Mouse (Mus musculus): ENCODE measurements at regions not wholly inside any gene's neighbourhood (a gene's known extent, or its start where the extent isn't known, plus 50 kb on each side); places are given as distances from the start of the nearest gene placed in this dataset.

DNA sequence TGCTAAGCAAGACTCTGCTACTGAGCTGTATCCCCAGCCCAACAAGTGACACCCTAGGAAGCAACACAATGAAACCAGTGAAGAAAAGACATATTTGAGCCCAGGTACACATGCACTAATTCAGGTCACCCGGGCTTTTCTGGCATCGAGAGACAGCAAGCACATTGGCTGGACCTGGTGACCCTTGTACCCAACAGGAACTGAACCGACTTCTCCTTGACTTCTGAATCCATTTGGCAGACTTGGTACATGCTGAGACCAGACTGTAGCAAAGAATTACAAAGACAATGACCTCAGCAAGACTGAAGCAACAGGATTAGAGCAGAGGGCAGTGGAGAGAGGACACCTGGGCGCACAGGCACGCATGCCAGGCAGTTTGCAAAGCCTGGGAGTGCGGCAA lies 79.1 kb downstream of the Sema4f start:
- DNase-seq (ENCODE audit: low spot score in 2 of 2): no peak

DNA sequence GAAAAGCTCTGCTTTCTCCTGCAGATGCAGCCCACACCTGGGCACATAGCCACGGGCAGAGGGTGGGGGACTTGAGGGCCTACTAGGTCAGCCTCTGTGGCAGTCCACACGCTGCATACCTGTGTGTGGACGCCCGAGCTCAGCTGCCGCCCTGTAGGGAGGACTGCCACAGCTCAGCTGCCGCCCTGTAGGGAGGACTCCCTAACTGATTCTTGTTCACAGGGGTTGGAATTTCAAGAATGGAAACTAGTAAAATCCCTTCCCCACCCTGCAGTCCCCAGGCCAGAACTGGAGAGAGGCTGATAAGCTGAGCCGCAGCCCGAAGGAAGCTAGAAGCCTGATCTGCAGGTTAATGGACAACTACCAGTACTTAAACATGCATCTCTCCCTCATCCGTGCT lies 82.0 kb upstream of the Hk2 start:
- DNase-seq (ENCODE audit: low spot score in 2 of 2): no peak

DNA sequence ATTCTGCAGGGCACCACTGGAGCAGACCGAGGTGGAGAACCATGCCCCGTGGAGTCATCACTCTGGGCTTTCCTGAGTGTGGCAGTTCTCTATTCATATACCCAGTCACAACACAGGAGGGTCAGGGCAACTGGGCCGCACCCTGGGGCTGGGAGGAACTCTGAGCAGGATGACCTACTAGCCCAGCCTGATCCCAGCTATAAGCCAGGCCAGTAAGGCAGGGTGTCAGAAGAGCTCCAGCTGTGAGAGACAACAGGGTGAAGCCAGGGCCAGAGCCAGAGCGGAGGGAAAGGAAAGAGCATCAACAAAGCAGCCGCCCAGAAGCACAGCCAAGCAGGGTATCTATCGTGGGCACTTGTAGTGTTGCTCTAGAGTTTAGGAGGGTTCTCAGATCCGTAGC lies 81.1 kb upstream of the Hk2 start:
- DNase-seq (ENCODE audit: low spot score in 2 of 2): no peak

DNA sequence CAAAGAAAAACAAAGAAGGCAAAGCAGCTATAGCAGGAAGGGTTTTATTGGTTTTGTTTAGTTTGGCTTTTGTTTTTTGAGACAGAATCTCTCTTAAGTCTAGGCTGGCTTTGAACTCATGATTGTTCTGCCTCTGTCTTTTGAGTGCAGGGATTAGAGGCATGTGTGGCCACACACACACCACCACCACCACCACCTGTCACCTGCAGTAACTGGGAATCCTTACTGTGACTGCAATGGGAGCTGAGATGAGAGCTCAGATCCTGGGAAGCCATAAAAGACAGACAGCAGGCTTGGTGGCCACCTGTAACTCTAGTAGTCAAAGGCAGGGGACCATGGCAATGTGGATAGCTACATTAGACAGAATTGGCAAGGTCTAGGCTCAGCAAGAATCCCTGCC lies 80.5 kb upstream of the Hk2 start:
- DNase-seq (ENCODE audit: low spot score in 2 of 2): no peak

DNA sequence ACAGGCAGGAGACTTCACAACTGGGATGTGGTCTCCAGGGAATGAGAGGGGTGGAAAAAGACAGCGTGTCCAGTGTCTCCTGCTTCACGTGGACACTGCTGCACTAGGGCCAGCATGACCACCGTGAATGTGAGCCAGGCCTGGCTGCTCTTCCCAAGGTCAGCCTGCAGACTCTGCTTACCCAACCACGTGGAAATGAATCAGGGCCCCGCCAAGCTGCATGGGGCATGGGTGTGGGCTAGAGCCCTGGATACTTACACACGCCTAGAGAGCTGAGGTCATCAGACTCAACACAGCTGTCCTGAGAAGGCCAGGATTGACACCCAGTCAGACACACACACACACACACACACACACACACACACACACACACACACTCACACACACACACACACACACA lies 80.1 kb upstream of the Hk2 start:
- DNase-seq (ENCODE audit: low spot score in 2 of 2): no peak

DNA sequence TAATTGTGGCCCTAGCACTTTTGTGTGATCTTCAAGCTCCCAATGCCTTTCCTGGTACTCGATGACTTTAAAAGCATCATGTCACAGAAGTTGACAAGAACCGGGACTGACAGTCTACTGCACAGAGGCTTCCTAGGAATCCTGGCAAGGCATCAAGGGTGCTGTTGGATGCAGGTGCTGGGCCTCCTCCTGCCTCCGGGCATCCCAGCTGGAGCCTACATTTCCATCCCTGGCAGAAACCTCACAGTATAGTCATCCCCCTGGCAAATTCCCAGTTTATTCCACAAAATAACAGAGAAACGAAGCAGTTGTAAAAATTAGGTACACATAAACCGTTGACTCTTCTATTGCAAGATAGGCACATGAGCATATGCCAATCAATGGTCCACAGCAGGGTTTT lies 78.8 kb upstream of the Hk2 start:
- DNase-seq (ENCODE audit: low spot score in 2 of 2): no peak

DNA sequence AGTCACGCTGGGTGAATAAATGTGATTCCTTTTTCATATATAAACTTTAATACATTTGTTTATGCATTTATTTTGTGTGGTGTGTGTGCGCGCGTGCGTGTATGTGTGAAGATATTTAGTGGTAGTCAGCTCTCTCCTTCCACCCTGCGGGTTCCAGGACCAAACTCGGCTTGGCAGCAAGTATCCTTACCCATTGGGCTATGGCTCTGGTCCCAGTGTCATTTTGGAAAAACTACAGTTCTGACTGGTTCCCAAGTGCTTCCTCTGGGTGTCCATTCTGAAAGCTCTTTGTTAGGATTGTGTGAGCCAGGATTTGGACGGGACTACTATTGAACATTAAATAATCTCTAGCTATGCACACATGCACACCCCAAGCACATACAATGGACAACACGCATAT lies 76.3 kb upstream of the Hk2 start:
- no peak for DNase-seq (ENCODE audit: low spot score in 2 of 2)

GRCm38 (mm10) chr6:82847598-82847997 lies 73.3 kb upstream of the Hk2 start:
- peak; percentile 32 to 36 for DNase-seq (ENCODE audit: low spot score in 2 of 2)

- no peak for DNase-seq (ENCODE audit: low spot score in 2 of 2)
Measured at GRCm38 (mm10) chr6:82846587-82847150, 72.4 kb upstream of the Hk2 start.

DNA sequence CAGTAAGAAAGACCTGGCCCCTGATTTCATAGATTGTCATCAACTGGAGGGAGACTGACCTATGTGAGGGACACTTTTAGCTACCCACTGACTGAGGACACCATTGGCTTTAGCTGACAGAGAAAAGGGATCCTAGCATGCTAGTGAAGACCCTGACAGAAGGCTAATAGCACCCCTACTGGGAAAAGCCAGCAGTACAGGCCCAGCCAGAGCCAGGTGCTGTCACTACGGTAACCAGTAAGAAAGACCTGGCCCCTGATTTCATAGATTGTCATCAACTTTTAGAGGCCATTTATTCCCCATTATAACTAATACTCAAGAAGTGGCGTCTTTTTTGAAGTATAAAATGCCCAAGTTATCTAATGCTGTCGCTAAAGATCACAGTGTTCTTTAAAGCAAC lies 70.2 kb upstream of the Hk2 start:
- DNase-seq (ENCODE audit: low spot score in 2 of 2): no peak

DNA sequence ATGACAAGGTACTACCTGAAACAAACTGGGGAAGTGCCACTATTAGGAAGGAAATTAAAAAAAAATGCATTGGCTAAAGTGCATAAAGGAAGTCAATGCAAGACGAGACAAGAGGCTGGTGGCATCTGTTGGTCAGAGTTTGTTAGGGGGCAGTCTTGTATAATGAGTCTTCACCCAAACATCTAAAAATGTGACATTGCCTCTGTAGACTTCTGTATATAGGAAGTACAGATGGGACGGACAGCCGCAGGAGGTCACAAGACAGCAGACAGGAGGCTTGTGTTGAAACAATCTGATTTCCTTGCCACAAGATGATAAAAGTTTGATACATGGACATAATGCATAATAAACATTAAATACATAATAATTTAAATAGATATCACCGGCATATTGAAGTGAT lies 69.6 kb upstream of the Hk2 start:
- no peak for DNase-seq (ENCODE audit: low spot score in 2 of 2)

DNA sequence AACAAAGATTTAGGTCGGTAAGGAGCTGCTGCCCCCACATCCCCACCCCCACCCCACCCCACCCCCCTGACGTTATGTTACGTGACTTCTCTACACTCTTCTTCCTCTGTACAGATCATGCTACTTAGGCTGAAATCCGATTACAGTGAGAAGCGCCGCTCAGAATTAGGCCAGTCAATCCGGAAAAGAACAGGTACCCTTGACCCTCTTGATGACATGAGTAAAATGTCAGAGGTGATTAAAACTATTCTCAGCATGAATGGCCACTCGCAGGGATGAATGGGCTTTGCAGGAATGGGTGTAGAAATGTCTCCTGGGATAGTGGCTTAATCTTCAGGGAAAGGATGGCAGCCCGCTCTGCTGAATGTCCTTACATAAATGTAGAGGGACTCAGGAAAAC lies 63.0 kb upstream of the Hk2 start:
- DNase-seq (ENCODE audit: low spot score in 2 of 2): no peak

DNA sequence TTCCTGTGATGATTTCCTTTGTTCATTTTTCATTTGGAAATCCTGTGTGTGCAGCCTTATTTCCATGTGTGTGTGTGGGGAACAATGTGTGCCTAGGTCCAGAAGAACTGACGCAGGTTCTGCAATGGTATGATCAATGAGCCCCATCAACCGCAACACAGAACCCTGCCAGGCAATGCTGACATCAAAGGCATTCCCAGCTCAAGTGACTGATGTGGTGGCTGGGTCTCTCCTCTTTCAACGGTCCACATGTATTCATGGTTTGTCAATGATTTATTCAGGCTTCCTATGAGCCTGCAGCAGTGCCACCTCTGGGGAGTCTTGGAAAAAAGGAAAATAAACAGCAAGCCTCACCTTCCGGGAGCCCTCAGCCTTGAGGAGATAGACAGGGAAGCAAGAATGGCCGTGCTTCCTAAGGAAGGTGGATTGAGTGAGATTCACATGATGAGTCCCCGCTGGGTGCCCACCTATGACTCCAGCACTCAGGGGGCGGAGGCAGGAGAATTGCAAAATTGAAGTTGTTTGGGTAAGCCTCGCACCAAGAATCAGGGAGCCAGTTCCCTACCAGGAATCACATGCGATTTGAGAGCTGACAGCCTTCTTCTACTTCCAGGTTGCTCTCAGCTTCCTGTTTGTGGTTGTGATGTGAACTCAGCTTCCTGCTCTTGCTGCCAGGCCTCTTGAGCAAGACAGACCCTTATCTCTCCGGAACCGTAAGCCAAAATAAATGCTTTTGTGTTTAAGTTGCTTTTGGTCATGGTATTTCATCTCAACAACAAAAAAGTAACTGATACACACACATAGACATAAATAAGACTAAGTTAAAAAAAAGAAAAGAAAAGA lies 61.2 kb upstream of the Hk2 start:
- DNase-seq (ENCODE audit: low spot score in 2 of 2): no peak

- no peak for DNase-seq (ENCODE audit: low spot score in 2 of 2)
Measured at GRCm38 (mm10) chr6:82833867-82834266, 59.6 kb upstream of the Hk2 start.

DNA sequence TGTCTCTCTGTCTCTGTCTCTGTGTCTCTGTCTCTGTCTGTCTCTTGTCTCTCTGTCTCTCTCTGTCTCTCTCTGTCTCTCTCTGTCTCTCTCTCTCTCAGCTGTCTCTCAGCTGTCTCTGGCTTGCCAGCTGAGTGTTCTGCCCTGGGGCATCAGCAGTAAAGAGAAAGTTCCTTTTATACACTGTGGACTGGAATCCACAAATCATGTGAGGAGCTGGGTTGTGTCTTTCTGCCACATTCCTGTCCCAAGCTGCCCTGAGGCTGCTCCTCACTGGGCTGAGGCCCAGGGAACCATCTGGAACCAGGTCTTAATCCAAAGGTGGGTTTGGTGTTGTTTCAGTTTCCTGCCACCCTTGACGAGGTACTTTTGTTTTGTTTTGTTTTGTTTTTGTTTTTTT lies 57.0 kb upstream of the Hk2 start:
- no peak for DNase-seq (ENCODE audit: low spot score in 2 of 2)

GRCm38 (mm10) chr6:82824684-82825083 lies 50.4 kb upstream of the Hk2 start:
- no peak for DNase-seq (ENCODE audit: low spot score in 2 of 2)

GRCm38 (mm10) chr6:82824240-82824639 lies 50.0 kb upstream of the Hk2 start:
- DNase-seq (ENCODE audit: low spot score in 2 of 2): no peak

Measured in right cerebral cortex, adult 2 months (tissue).